Mouse (Mus musculus): ENCODE data around the gene Rcor1.
A peak's percentile ranks its signal among the peaks of the same experiment; 100 is the strongest.

The Rcor1 gene

GRCm38 (mm10) chr12:111124601-111125260 is 85.6 kb downstream of the Rcor1 start:
- no peak for DNase-seq (ENCODE audit: low read depth in 2 of 2, low spot score in 2 of 2)

DNA sequence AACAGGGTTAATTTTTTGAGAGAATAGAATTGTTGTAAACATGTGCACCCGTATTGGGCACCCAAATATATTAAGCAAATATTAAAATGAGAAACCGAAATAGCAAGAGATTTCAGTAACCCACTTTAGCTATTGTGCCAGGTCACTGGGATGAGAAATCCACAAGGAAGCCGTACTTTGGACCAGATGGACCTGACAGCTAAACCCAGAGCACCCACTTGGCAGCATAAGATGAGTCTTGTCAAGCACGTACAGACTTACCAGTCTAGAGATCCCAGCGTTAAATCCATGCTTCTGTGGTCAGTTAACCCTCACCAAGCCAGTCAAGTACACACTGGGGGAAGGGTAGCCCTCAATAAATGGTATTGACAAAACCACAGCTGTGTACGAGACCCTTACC is 86.5 kb downstream of the Rcor1 start:
- DNase-seq (ENCODE audit: low read depth in 2 of 2, low spot score in 2 of 2): no peak

DNA sequence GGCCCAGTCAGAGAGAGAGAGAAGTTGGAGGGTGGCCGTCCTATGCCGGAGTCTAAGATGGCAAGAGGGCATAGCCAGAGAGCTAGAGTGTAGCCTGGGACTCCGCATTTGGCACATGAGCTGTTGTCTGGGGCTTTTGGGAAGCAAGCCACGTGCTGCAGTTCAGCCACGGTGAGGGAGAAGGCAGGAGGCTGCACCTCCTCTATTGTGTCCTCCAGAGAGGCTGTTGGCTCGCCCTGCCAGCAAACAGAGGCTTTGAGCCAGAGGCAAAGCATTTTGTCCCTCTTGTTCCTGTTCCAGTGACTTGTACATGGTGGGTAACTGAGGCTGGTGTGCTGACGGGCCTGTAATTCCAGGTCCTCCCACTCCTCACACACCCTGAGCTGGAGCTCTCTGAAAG is 95.0 kb downstream of the Rcor1 start:
- no peak for DNase-seq (ENCODE audit: low read depth in 2 of 2, low spot score in 2 of 2)

- DNase-seq (ENCODE audit: low read depth in 2 of 2, low spot score in 2 of 2): no peak
These were observed 95.9 kb downstream of the Rcor1 start for GRCm38 (mm10) chr12:111134791-111135733.

DNA sequence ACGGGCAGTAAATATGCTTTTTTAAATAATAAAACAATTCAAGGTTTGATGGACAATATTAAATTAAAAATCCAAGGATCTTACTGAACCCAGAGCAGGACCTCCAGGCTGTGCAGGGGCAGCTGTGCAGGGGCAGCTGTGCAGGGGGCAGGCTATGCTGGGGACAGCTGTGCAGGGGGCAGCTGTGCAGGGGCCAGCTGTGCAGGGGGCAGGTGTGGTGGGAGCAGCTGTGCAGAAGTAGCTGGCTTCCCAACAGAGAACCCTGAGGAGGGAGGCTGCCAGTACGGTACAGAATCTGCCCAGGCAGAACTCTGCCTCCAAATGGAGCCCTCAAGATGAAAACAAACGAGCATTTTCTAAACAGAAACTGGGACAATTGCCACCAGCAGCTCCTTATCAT is 96.8 kb downstream of the Rcor1 start:
- DNase-seq (ENCODE audit: low read depth in 2 of 2, low spot score in 2 of 2): no peak

DNA sequence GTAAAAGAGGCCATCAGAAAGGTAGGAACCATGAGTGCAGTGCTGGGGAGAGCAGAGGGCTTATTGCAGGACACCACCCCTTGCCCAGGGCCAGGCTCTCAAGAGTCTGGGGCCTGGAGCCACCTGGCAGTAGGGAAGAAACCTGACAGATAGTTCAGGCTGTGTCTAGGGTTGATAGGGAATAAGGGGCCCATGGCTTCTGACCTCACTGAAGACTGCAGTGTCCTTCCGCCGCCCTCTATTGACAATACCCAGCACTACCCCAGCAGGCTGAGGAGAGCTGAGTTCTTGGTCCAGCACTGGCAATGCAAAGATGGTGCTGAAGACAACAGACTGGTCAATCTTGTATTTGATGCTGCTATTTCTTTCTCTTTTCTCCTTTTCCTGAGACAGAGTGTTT is 97.9 kb downstream of the Rcor1 start:
- DNase-seq (ENCODE audit: low read depth in 2 of 2, low spot score in 2 of 2): no peak

DNA sequence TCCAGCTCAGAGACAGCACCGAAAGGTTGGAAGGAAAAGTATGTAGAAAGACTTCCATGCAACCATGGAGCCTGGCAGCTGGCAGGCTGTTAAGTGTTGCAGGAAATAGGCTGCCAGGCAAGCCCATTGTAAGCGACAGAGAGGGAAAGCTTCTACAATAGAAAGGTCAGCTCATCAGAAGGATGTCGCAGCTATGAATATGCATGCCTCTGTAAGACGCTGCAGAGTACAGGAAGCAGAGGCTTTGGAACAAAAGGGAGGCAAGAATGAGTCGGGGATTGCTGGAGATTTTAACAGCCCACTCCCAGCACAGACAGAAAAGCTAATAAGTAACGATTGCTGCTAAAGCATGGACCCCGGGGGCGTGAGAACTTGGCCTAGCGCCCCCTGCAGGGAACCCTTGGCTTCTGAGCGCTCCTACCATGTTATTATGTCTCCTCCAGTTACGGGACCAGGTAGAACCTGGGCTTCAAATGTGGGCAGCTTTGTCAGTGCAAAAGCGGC is 103.9 kb downstream of the Rcor1 start:
- no peak for DNase-seq (ENCODE audit: low read depth in 2 of 2, low spot score in 2 of 2)

- no peak for DNase-seq (ENCODE audit: low read depth in 2 of 2, low spot score in 2 of 2)
These were observed 104.4 kb downstream of the Rcor1 start for GRCm38 (mm10) chr12:111143509-111144063.

GRCm38 (mm10) chr12:111144598-111144997 is 105.4 kb downstream of the Rcor1 start:
- no peak for DNase-seq (ENCODE audit: low read depth in 2 of 2, low spot score in 2 of 2)

DNA sequence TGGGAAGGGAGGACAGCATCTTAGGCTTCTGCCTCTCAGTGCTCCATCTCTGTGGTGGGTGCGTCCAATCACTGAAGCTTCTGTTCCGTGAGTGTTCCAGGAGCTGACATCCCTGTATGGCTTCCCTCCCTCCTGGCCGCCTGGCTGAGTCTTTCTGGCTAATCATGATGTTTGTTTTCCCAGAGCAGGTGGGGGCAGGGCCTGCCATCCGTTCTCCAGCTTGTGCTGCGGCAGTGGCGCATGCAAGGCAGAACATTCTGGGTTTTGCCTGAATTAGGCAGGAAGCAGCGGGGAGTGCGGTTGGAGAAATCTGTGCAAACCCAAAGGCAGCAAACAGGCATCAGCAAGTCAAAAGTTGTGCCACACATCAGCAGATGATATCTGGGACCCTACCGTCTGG is 106.1 kb downstream of the Rcor1 start:
- no peak for DNase-seq (ENCODE audit: low read depth in 2 of 2, low spot score in 2 of 2)

GRCm38 (mm10) chr12:111149495-111150235 is 110.5 kb downstream of the Rcor1 start:
- no peak for DNase-seq (ENCODE audit: low read depth in 2 of 2, low spot score in 2 of 2)

DNA sequence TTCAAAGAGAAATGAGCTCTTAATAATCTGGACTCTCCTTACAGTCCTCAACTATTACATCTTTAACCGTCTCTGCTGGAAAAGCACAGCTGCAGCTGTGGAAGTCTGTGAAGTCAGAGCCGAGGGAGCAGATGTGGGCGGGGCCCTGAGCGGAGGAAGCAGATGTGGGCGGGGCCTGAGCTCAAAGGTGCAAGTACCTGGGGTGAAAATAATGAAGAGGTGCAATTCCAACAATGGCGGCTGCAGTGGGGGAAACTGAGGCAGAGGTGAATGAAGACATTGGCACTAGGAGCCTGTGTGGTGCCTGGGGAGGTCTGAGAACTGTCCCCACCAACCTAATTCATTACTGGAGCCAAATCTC is 111.1 kb downstream of the Rcor1 start:
- peak in 1 of 2 experiments; percentile 30 for DNase-seq (ENCODE audit: low read depth in 2 of 2, low spot score in 2 of 2)

- DNase-seq (ENCODE audit: low read depth in 2 of 2, low spot score in 2 of 2): no peak
These were observed 112.4 kb downstream of the Rcor1 start for GRCm38 (mm10) chr12:111151422-111152156.

- DNase-seq (ENCODE audit: low read depth in 2 of 2, low spot score in 2 of 2): no peak
These were observed 113.4 kb downstream of the Rcor1 start for GRCm38 (mm10) chr12:111152579-111152978.

DNA sequence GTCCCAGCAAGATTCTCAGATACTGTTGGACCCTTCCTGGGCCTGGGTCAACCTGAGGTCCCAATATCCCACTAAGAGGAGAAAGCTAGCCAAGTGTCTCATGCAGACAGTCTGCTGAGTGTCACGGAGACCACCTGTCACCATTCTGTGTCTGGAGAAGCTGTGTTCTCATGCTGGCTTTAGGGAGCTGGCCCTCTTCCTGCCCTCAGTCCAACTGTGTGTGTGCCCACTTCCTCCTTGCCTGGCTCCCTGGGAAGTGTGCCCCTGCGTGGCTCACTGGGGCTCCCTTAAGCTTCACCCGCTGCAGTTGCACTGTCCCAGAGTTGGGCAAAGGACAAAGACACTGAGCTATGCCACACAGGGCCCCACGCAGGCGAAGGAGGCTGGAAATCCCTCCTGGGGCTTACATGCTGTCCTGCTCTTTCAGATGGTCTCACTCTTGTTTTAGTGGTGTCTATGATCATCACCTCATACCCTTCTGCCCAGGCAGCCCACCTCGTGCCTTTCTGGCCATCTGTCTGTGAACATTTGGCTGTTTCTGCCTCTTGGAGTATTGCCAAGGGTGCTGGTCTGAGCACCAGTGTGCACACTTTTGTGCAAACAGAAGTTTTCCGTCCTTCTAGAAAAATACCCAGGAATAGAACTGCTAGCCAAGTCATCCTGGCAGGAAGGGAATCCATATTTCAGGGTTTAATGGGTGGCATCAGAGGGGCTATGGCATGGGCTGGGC is 114.0 kb downstream of the Rcor1 start:
- DNase-seq (ENCODE audit: low read depth in 2 of 2, low spot score in 2 of 2): no peak

GRCm38 (mm10) chr12:111153946-111154345 is 114.8 kb downstream of the Rcor1 start:
- no peak for DNase-seq (ENCODE audit: low read depth in 2 of 2, low spot score in 2 of 2)

DNA sequence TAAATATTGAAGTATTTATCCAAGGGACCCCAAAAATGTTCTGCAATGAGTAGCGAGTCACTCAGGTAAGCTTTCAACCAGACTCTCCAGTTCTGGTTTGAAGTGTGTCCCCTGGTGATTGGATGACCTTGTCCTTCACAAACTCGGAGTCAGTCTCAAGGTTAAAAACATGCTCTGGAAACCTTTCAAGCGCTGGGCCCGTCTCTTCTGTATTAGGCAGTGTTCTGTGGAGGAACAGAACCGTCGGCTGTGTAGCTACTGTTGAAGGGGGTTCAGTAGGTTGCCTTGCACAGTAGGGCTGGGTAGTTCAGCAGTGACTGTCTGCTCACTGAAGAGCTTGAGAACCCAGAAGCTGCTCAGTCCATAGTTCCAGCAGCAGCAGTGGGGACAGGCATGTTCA is 115.5 kb downstream of the Rcor1 start:
- DNase-seq (ENCODE audit: low read depth in 2 of 2, low spot score in 2 of 2): no peak

DNA sequence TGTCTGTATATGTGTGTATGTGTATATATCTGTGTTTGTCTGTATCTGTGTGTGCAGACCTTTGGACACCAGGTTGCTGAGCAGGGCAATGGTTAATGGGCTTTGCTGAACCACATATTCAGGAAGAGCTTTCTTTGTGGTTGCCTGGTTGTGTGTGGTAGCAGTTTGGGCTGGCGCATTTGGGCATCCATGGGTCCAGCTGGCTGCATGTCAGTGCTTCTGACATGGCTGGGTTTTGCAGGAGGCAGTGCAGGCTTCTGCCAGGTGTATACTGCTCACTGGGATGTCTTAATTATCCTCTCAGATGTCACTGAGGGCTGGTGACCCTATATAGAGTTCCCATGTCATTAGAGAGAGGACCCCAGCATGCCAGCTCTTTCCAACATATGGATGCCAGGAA is 116.6 kb downstream of the Rcor1 start:
- DNase-seq (ENCODE audit: low read depth in 2 of 2, low spot score in 2 of 2): no peak

- DNase-seq (ENCODE audit: low read depth in 2 of 2, low spot score in 2 of 2): peak; percentile 71 to 77
These were observed 120.7 kb downstream of the Rcor1 start for GRCm38 (mm10) chr12:111159659-111160428.

Measured in CD8-positive naive resting alpha-beta T cell, adult 2 months (primary cell).